Mouse (Mus musculus) stomach, postnatal 0 days (tissue): ENCODE data around the gene Mpig6b.

Experiments used
- CTCF ChIP-seq: IDR thresholded peaks from 2 replicates; pipeline ENCODE4 v1.5.1; 2016; ENCODE audit warnings: antibody characterized with exemption, low read depth, mild to moderate bottlenecking, moderate library complexity
- EP300 ChIP-seq: optimal IDR thresholded peaks from 2 replicates; pipeline ENCODE3; 2016; ENCODE audit warnings: antibody characterized with exemption

DNA sequence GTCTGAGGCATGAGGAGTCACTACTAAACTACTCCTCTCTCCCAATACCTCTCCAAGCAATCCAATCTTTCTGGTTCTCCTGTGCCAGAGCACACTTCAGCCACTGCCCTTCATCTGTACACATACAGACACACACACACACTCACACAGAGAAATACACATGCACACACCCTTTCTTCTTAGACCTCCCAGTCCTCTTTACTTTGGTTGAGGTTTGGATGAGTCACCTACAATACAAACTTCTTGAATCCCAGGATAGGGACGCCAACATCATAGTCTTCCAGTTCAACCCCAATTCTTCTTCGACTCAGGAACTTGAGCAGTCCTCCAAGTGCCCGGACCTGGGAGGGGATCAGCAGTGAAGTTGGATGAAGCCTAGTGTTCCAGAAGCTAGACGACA is 22.2 kb downstream of the Mpig6b start:
- TF ChIP-seq CTCF (no peak), EP300 (no peak)
